ENCODE assay signal across 8 mouse cellular contexts in genomic region chr17:84956931-84957486, GRCm38 (mm10). TPM values are rescaled to one million over a fixed set of nuclear protein-coding genes. Genes with fewer than 3 reads are reported as not detected.
DNase-seq lines count a peak whose midpoint lies in the region; ATAC-seq lines count a peak whose summit lies in the region.

No protein-coding gene starts in this region.

- peak overlapping the region; percentile 63 for H3K9ac ChIP-seq in hindbrain, embryonic 14.5 days

- DNase-seq in ZHBTc4 (ENCODE audit: low read depth, low spot score): peak; percentile 94
- peak; percentile 88 to 91 for DNase-seq in cerebellum, postnatal 14 days
- peak; percentile 89 to 93 for DNase-seq in frontal cortex, postnatal 10 days (ENCODE audit: low spot score in 2 of 2)
- peak; percentile 84 for DNase-seq in hindbrain, embryonic 14.5 days (ENCODE audit: low spot score)
- DNase-seq in left cerebral cortex, adult 8-10 months (ENCODE audit: low spot score in 2 of 2): peak; percentile 88 to 95
- DNase-seq in right cerebral cortex, adult 2 months (ENCODE audit: low spot score in 2 of 2): peak; percentile 89 to 93
- peak; percentile 51 for DNase-seq in urinary bladder, postnatal 10 days (ENCODE audit: low spot score)

- H3K27ac ChIP-seq in hindbrain, embryonic 14.5 days: peak overlapping the region; percentile 95

- H3K4me1 ChIP-seq in hindbrain, embryonic 14.5 days (replicated peaks; ENCODE audit: control insufficient read depth, insufficient read depth, low read length): peaks cover 25% of the 10 kb centered on the region
- peaks cover 34% of the 10 kb centered on the region for H3K4me1 ChIP-seq in megakaryocyte, embryonic 14.5 days

- peak overlapping the region; percentile 77 for H3K4me2 ChIP-seq in hindbrain, embryonic 14.5 days (replicated peaks)

- no peaks in the 10 kb centered on the region for H3K36me3 ChIP-seq in hindbrain, embryonic 14.5 days (replicated peaks; ENCODE audit: control insufficient read depth, insufficient read depth)
- peaks cover 20% of the 10 kb centered on the region for H3K36me3 ChIP-seq in megakaryocyte, embryonic 14.5 days (replicated peaks; ENCODE audit: low read length)

- whole genome bisulfite sequencing in hindbrain, embryonic 14.5 days: under 1% methylated on average over 24 of the region's 24 CpGs

- ATAC-seq in hindbrain, embryonic 14.5 days (ENCODE audit: low FRiP score): peak; percentile 89

- peak overlapping the region; percentile 93 for H3K4me3 ChIP-seq in hindbrain, embryonic 14.5 days (replicated peaks; ENCODE audit: low read length)
- peak overlapping the region; percentile 94 for H3K4me3 ChIP-seq in megakaryocyte, embryonic 14.5 days (replicated peaks)

- H3K27me3 ChIP-seq in hindbrain, embryonic 14.5 days (ENCODE audit: control insufficient read depth, insufficient read depth, low read length): no peaks in the 10 kb centered on the region
- H3K27me3 ChIP-seq in megakaryocyte, embryonic 14.5 days (replicated peaks): no peaks in the 10 kb centered on the region

- H3K9me3 ChIP-seq in hindbrain, embryonic 14.5 days (ENCODE audit: control insufficient read depth, low read length): no peaks in the 10 kb centered on the region
- H3K9me3 ChIP-seq in megakaryocyte, embryonic 14.5 days: no peaks in the 10 kb centered on the region

RNA-seq across cellular contexts. Expression of gene Ppm1b, which starts 0.5 kb away (rescaled TPM):
- polyA plus RNA-seq in hindbrain, embryonic 14.5 days (2014; fragmentation: Nextera tagmentation; extraction: Ambion mirVana): 85.9 and 91.6 TPM in 2 replicates
- 100 to 1,000 TPM; 135 to 146 (median 141) TPM for total RNA-seq in left cerebral cortex, adult 8-10 months (2022)
- polyA plus RNA-seq in megakaryocyte, embryonic 14.5 days (2012; ENCODE audit: insufficient read depth, low replicate concordance): 14.4 and 16.4 TPM in 2 replicates

Comparison
In these comparisons a context has a peak if more than half of its experiments do, and no peak if none do; other contexts are left out.
1. Peak in every context shown above with its lines: DNase-seq, ATAC-seq, H3K4me3 ChIP-seq and H3K27ac ChIP-seq.